Mouse (Mus musculus) cerebellum, postnatal 4 days (tissue): ENCODE data around the gene B430305J03Rik.

Experiments
- DNase-seq, 2 experiments: peaks; one replicate each; pipeline ENCODE4 v3.0.0; 2022; ENCODE audit warnings: low spot score in 2 of 2, mixed read lengths in 1 of 2

Gene B430305J03Rik

GRCm38 (mm10) chr3:61365779-61366373, at the start of gene B430305J03Rik:
TSS of gene B430305J03Rik (minus strand) at chr3:61365951.
- DNase-seq: no peak

DNA sequence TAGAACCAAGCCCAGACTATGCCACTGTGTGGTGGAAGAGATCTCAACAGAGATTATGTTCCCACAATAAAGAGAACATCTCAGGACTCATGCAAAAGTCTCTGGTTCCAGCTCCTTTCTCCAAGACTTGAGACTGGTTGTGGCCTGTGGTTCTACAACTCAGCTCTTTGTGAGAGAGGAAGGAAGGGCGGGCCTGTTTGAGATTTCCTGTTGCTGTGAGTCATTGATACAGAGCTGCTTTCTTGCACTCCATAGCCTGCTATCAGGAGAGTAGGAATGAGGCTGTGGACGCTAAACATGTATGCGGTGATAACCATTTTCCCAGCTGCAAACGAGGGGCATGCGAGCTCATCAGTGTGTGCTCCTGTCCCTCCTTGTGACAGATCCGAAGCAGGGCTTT, 43.9 kb upstream of the B430305J03Rik start:
- DNase-seq: no peak

- no peak for DNase-seq
Observed at GRCm38 (mm10) chr3:61406921-61407320, 41.2 kb upstream of the B430305J03Rik start.

DNA sequence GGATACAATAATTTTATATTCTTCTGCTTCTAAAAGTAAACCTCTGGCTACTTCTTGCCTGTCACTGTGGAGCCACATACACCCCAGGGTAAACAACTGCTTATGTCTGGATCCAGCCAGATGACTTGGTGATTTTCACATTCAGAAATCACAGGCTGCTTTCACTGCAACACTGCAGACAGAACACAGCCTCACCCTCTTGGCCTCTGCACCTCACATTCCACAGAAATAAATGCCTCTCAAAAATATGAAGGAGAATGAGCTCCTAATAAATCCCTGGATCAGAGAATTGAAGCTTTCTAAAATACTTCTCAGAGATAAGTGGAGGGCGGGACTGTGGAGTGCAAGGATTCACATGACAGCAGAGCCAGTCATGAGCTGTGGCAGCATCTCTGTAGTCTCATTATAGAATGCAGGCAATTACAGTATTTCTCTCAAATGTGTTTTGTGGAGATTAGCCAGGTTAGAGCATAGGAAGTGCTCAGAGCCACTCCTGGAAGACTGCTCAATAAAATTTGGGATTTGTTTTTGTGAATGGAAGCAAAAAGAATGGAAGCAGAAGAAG, 35.2 kb upstream of the B430305J03Rik start:
- no peak for DNase-seq

DNA sequence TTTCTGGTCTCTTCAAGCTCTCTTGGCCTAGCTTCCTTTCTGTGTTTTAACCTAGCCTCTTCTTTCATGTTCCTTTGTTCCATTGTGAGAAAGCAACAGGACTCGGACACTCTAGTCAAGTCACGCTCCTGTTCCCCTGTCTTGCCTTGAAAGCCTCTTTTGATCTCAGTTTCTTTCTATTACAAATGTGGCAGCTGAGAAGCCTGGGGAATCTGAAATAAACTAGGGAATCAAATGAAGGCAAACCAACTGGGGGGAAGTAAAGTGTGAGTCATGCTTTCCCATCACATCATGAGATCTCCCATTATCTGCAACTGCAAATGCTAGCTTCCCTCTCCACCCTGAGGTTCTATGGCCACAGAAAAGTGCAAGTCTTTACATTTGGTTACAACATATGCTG, 31.0 kb upstream of the B430305J03Rik start:
- DNase-seq: no peak

DNA sequence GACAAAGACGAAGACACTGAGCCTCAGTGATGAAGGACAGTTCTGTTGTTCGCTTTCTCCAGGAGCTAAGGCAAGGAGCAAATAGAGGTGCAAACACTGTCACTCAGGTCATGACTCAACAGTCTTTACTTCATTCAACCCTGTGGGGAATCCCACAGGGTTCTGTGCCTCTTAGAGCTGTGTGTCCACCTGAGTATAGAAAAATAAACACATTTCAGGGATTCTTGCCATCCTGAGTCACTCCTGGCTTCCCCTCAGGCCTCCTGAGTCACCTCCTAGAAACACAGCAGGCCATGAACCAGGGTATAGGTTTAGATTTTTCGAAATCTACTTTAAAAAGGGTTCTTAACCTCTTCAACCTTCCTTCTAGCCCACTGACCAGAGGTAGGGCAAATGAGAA, 29.6 kb upstream of the B430305J03Rik start:
- DNase-seq: no peak

GRCm38 (mm10) chr3:61393520-61393919, 27.8 kb upstream of the B430305J03Rik start:
- no peak for DNase-seq

GRCm38 (mm10) chr3:61392881-61393280, 27.1 kb upstream of the B430305J03Rik start:
- no peak for DNase-seq

DNA sequence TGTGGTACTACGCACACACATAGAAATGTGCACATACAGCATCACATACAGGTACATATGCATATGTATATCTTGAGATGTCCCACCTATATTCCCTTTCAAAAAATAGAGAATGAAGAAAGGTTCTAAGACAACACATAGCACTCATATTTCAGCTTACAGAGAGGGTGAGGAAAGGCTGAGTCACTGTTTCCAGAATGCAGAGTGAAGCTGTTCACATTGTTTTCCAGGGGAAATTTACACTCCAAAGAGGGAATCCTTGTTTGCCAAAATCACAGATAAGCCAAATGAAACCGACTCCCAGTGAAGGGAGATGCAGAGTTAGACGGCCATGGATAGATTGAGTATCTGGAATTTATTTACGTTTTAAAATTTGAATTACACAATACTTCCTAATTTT, 25.8 kb upstream of the B430305J03Rik start:
- DNase-seq: no peak

DNA sequence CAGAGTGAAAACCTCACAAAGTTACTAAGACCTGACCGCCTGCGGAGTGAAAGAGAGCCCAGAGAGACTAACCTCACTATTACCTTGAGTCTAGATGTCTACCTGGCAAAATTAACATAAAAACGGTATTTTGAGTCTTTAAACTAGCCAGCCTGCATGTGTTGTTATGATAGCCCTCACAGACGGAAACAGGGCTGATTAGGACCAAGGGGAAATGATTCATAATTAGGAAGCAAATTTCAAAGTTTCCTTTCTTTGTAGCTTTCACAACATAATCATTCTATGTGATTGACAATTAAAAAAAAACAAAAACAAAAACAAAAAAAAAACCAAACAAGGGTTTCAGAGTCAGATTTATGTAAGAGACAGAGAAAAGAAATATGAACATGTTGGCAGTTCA, 20.6 kb upstream of the B430305J03Rik start:
- no peak for DNase-seq

- DNase-seq: no peak
Observed at GRCm38 (mm10) chr3:61376001-61376400, 10.2 kb upstream of the B430305J03Rik start.

GRCm38 (mm10) chr3:61368446-61368845, 2.7 kb upstream of the B430305J03Rik start:
- no peak for DNase-seq

GRCm38 (mm10) chr3:61364978-61365778, 573 bp downstream of the B430305J03Rik start:
- peak; percentile 22 to 53 for DNase-seq

DNA sequence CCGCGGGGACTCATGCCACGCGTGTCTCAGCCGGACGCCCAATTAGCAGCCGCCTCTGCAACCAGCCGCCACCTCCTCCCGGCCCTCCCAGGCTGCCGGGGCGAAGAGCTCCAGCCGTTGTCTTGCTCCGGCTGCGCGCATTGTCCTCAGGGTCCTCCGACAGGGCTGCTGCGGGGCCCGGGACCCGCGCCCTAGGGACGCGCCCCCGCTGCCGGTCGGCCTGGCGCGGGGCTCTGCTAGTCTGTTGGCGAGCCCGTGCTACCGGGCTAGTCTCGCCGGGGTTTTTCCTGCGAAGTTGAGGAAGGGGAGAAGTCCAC, 1.1 kb downstream of the B430305J03Rik start:
- DNase-seq: no peak

DNA sequence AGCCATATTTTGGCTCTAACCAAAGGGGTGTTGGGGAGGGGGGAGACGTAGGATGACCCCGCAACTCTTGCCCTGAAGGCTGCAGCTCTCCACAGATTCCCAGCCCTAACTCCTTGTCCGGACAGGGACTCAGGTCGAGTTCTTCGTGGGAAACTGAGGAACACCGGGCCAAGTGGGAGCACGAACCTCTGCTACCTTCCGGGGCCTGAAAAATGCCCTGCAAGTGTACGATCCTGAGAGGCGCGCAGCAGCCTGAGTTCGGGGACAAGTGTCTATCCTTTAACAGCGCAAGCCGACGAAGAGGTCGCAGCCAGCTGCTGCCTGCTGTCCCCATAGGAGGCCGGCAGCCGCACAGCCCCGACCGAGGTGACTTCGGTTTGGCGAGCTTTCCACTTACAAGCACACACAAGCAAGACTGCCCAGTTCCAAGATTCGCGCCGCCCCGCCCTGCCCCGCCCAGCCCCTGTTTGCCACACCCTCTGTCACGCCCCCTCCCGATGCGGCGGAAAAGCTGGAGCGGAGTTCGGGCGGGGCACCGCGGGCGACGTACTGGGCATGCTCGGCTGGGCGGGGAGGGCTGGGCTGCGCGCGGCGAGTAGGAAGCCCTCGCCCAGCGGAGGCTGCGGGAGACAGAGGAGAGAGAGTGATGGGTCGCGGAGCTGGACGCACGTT, 1.6 kb downstream of the B430305J03Rik start:
- DNase-seq: peak; percentile 90 to 96

- peak; percentile 76 to 85 for DNase-seq
Observed at GRCm38 (mm10) chr3:61363161-61363988, 2.4 kb downstream of the B430305J03Rik start.

- DNase-seq: no peak
Observed at GRCm38 (mm10) chr3:61362821-61363160, 3.0 kb downstream of the B430305J03Rik start.

DNA sequence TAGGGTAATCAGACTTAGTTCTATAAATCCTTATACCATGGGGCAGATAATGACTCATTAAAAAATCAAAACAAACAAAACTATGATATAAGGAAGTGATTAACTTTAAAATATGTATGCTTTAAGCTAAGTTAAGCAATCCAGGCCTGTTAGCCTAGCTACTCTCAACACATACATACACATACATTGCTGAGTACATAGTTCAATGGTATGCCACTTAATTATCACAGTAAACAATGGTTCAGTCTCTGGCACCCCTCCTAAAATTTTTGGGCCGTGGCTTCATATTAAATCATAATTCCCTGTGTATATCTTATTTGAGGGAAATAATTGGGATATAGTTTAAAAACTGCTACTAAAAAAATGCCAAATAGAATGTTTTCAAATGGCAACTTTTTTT, 4.4 kb downstream of the B430305J03Rik start, which contains the start of gene Rap2b:
Rap2b (plus strand) TSS at position 301 of the 400 bp plus-strand sequence.
- no peak for DNase-seq

DNA sequence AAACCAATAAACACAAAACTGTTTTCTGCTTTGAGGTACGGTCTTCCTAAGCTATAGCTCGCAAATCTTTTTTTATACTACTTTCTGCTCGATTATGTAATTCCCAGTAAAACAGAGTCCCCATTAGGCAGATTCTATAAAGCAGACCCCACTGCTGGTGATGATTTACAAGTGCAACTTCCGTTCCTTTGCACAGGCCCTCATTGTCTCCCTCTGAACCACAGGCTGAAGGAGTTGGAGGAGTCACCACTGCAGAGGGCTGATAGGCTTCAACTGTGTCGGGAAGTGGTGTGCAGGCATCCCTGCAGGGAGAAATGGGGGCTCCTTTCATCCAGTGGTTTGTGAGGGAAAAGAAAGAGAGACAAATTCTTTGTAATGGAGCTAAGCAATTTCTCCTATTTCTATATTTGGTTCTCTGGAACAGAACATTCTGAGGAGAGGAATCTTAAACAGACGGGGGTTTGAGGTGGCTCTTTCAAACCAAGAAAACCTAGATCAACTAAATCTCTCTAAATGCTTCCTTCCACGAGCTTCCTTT, 6.9 kb downstream of the B430305J03Rik start:
- DNase-seq: no peak

DNA sequence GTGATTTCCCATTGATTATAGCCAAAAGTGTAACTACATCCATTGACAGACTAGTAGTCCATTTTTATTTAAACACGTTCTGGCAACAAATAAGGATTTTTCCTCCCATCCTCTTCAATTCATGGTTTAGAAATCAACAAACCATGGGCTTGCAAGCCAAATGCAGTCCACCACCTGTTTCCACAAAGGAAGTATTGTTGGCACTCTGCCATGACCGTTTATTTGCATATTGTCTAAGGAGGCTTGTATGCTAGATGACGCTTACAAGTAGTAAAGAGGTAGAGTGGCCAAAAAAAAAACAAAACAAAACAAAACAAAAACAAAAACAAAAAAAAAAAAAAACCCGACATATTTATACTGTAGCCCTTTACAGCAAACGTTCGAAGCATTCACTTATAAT, 7.6 kb downstream of the B430305J03Rik start:
- DNase-seq: no peak

DNA sequence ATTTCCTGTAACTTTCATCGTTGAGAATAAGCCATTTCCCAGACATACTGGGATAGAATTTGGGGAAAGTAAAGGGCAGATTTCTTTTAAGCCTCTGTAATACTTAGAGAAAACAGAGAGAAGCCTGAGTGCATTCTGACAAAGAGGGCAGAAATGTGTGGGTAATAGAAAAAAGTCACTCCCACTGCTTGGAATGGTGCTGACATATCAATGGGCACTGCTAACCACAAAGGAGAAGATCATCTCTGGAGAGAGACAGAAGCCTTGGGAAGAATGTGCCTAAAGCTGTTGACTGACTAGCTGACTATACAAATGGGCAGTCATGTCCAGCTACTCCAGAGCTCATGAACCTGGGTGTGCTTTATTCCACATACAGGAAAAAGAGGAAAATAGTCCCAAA, 10.3 kb downstream of the B430305J03Rik start:
- no peak for DNase-seq
